Mouse (Mus musculus) stomach, postnatal 0 days (tissue): ENCODE data around the gene Maats1.

ENCODE experiments used
- CTCF ChIP-seq: IDR thresholded peaks from 2 replicates; pipeline ENCODE4 v1.5.1; 2016; ENCODE audit warnings: antibody characterized with exemption, low read depth, mild to moderate bottlenecking, moderate library complexity
- EP300 ChIP-seq: optimal IDR thresholded peaks from 2 replicates; pipeline ENCODE3; 2016; ENCODE audit warnings: antibody characterized with exemption

- TF ChIP-seq CTCF (no peak), EP300 (no peak)
These were observed 67.2 kb downstream of the Maats1 start for GRCm38 (mm10) chr16:38274737-38275136.
